Mouse (Mus musculus) bone marrow, adult 2 months (tissue): ENCODE data around the gene Prkca.

Source experiments
- CTCF ChIP-seq: fragments of 200-500 bp; IDR thresholded peaks from 2 replicates; pipeline ENCODE4 v1.5.1; 2011; ENCODE audit warnings: low read length, control low read depth; ENCODE audit not compliant: control insufficient read depth, insufficient read depth
- POLR2A ChIP-seq: fragments of 200-500 bp; IDR thresholded peaks from 2 replicates; pipeline ENCODE4 v1.6.1; 2011; ENCODE audit warnings: low read depth, mild to moderate bottlenecking, control low read depth, low read length, borderline replicate concordance; ENCODE audit not compliant: control insufficient read depth

GRCm38 (mm10) chr11:108090706-108091105 is 253.0 kb downstream of the Prkca start:
- TF ChIP-seq CTCF, result no peak
- TF ChIP-seq POLR2A, result no peak
